8 mouse cellular contexts compared by ENCODE assay signal in the genomic region with DNA sequence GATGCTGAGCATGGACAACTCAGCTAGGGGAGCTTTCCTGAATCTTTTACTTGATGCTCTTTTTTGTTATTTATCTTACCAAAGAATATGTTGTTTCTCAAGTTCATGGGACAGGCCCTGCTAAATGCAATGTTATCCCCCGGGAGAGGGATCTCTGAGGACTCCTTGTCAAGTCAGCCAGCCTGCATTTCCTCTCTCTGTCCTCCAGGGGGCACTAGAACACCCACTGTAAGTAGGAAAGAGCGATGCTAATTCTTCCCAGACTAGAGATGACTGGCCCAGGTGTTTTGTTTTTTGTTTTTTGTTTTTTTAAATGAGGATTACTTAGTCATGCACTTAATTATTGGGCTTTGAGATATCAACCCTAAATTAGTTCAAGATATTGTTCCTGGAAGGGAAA.
A peak's percentile ranks its signal among the peaks of the same experiment; 100 is the strongest.
DNase-seq lines count a peak whose midpoint lies in the region; ATAC-seq and TF ChIP-seq lines count a peak whose summit lies in the region.

No protein-coding gene starts in this region.

- H3K27ac ChIP-seq in kidney, embryonic 15.5 days, result no peak overlapping the region
- no peak overlapping the region for H3K27ac ChIP-seq in left cerebral cortex, adult 2 months

- no peak for ATAC-seq in kidney, embryonic 15.5 days (replicated peaks; ENCODE audit: low FRiP score)
- ATAC-seq in G1E (ENCODE audit: extremely low read depth, insufficient number of reproducible peaks, low FRiP score, poor library complexity, severe bottlenecking), result no peak

- H3K9ac ChIP-seq in kidney, embryonic 15.5 days, result no peak overlapping the region

- no peaks in the 10 kb centered on the region for H3K27me3 ChIP-seq in kidney, embryonic 15.5 days
- peaks cover 3% of the 10 kb centered on the region; the same call in 1 of the 2 replicates for H3K27me3 ChIP-seq in G1E (ENCODE audit: insufficient read depth, low read length)

- no peaks in the 10 kb centered on the region for H3K36me3 ChIP-seq in kidney, embryonic 15.5 days
- H3K36me3 ChIP-seq in G1E (replicated peaks), result no peaks in the 10 kb centered on the region

- intact Hi-C loops in left cerebral cortex, adult 2 months (cut with DNase I), result loop anchor here (1.0 to 5.0 kb wide), 3 partner anchors 40 to 274 kb away; no protein-coding TSS in a partner anchor

- H3K9me3 ChIP-seq in kidney, embryonic 15.5 days (replicated peaks), result no peaks in the 10 kb centered on the region
- no peaks in the 10 kb centered on the region for H3K9me3 ChIP-seq in G1E (replicated peaks)

- TF ChIP-seq CTCF in G1E (IDR thresholded peaks at IDR 0.05; ENCODE audit: low read depth, low read length), result peak; percentile 74
- TF ChIP-seq CTCF in left cerebral cortex, adult 2 months (IDR thresholded peaks at IDR 0.05), result peak; percentile 94

- H3K4me2 ChIP-seq in kidney, embryonic 15.5 days, result no peak overlapping the region

- peak; percentile 11 for DNase-seq in kidney, adult 11 months
- DNase-seq in G1E (ENCODE audit: low spot score), result peak; percentile 3
- DNase-seq in cerebellum, adult 8-10 months, result peak; percentile 32
- DNase-seq in heart, postnatal 4 days, result peak; percentile 43
- peak; percentile 31 to 43 for DNase-seq in left cerebral cortex, adult 2 months (ENCODE audit: extremely low spot score in 1 of 2, low spot score in 2 of 2)
- DNase-seq in right cerebral cortex, postnatal 10 days (ENCODE audit: low spot score in 2 of 2), result peak; percentile 48 to 68
- no peak for DNase-seq in gastrocnemius, adult 8-10 months (ENCODE audit: low spot score in 2 of 2)

- no peak overlapping the region for H3K4me3 ChIP-seq in kidney, embryonic 15.5 days (replicated peaks)
- H3K4me3 ChIP-seq in G1E (ENCODE audit: low read depth, low read length), result no peak overlapping the region
- no peak overlapping the region for H3K4me3 ChIP-seq in left cerebral cortex, adult 2 months

- WGBS in kidney, embryonic 15.5 days, result 27% methylated on average over 2 of the region's 2 CpGs

- no peaks in the 10 kb centered on the region for H3K4me1 ChIP-seq in kidney, embryonic 15.5 days
- H3K4me1 ChIP-seq in G1E (ENCODE audit: insufficient read depth, low read depth, low read length), result no peaks in the 10 kb centered on the region

Comparison
In these comparisons a context has a peak if more than half of its experiments do, and no peak if none do; other contexts are left out.
1. DNase-seq: peak in kidney, adult 11 months (single experiment), G1E (single experiment), cerebellum, adult 8-10 months (single experiment), heart, postnatal 4 days (single experiment), left cerebral cortex, adult 2 months (2 of 2) and right cerebral cortex, postnatal 10 days (2 of 2); none in gastrocnemius, adult 8-10 months (0 of 2).